Comparison of ENCODE assay signal across 30 mouse cellular contexts in the genomic region with DNA sequence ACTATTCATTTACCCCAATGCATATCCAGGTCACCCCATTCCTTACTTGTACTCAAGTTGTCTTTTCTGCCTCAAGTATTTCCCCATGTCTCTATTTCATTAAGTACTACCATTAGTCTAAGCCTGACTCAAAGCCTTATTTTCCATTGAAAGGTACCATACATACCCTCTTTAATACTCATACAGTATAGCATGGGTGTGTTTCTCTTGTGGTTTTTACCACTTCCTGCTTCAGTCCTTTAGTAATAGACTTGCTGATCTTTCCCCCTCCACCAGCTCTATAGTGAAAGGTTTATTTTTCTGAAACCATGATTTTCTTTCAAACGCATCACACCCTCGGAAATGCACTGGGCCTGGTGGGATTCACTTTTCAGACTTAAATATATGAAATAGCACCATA.
DNase-seq lines count a peak whose midpoint lies in the region; ATAC-seq lines count a peak whose summit lies in the region.
"Had no signal": no experiment of that assay in that cellular context is flagged by ENCODE, and none has a peak within 500 bp of the region (broad histone marks: within the 10 kb centered on the region; RNA-seq: fewer than 3 reads in every experiment).

No protein-coding gene starts in this region.

- no peaks in the 10 kb centered on the region for H3K9me3 ChIP-seq in limb, embryonic 10.5 days (replicated peaks)
- H3K9me3 ChIP-seq: embryonic facial prominence, embryonic 12.5 days; forebrain, embryonic 10.5 days; hindbrain, embryonic 10.5 days; limb, embryonic 13.5 days; lung, embryonic 15.5 days; megakaryocyte, embryonic 14.5 days; midbrain, embryonic 12.5 days; neural tube, embryonic 13.5 days had no signal

- no peaks in the 10 kb centered on the region for H3K4me1 ChIP-seq in limb, embryonic 10.5 days
- H3K4me1 ChIP-seq: embryonic facial prominence, embryonic 12.5 days; forebrain, embryonic 10.5 days; hindbrain, embryonic 10.5 days; limb, embryonic 13.5 days; lung, embryonic 15.5 days; megakaryocyte, embryonic 14.5 days; midbrain, embryonic 12.5 days; neural tube, embryonic 13.5 days had no signal

- H3K27me3 ChIP-seq in limb, embryonic 10.5 days (ENCODE audit: low read depth, poor library complexity, severe bottlenecking) = no peaks in the 10 kb centered on the region
- H3K27me3 ChIP-seq: embryonic facial prominence, embryonic 12.5 days; lung, embryonic 15.5 days; megakaryocyte, embryonic 14.5 days; midbrain, embryonic 12.5 days; neural tube, embryonic 13.5 days had no signal

- H3K4me3 ChIP-seq in limb, embryonic 10.5 days = no peak overlapping the region
- H3K4me3 ChIP-seq: embryonic facial prominence, embryonic 12.5 days; forebrain, embryonic 10.5 days; hindbrain, embryonic 10.5 days; limb, embryonic 13.5 days; lung, embryonic 15.5 days; megakaryocyte, embryonic 14.5 days; midbrain, embryonic 12.5 days; myocyte; neural tube, embryonic 13.5 days had no signal

- no peak overlapping the region for H3K27ac ChIP-seq in limb, embryonic 10.5 days
- H3K27ac ChIP-seq: embryonic facial prominence, embryonic 12.5 days; forebrain, embryonic 10.5 days; hindbrain, embryonic 10.5 days; limb, embryonic 13.5 days; lung, embryonic 15.5 days; midbrain, embryonic 12.5 days; neural tube, embryonic 13.5 days; stomach, postnatal 0 days had no signal

- 96% methylated on average over 2 of the region's 2 CpGs for WGBS in limb, embryonic 10.5 days

- ATAC-seq in activated CD4-positive, CD25-positive, alpha-beta regulatory T cell, adult 4 months = peak; percentile 99
- ATAC-seq in inflammation-experienced regulatory T-cells, adult 6 months = peak; percentile 99
- ATAC-seq: forebrain, embryonic 16.5 days; hindbrain, embryonic 16.5 days; intestine, embryonic 16.5 days had no signal

- H3K36me3 ChIP-seq in limb, embryonic 10.5 days = no peaks in the 10 kb centered on the region
- H3K36me3 ChIP-seq: embryonic facial prominence, embryonic 12.5 days; forebrain, embryonic 10.5 days; hindbrain, embryonic 10.5 days; limb, embryonic 13.5 days; lung, embryonic 15.5 days; midbrain, embryonic 12.5 days; neural tube, embryonic 13.5 days had no signal

- DNase-seq in CD4-positive helper T cell, adult 2 months (ENCODE audit: low read depth, low spot score) = peak; percentile 72
- DNase-seq in cerebellum, adult 9-10 months = no peak
- DNase-seq in cerebellum, postnatal 10 days = no peak
- DNase-seq in limb, embryonic 10.5 days (ENCODE audit: low spot score) = no peak
- DNase-seq in kidney, adult 9 months = no peak
- DNase-seq: adrenal gland, postnatal 10 days; cerebellum, adult 11-12 months; cerebellum, postnatal 25 days; heart, postnatal 14 days; kidney, adult 8-10 months; kidney, postnatal 10 days; layer of hippocampus, adult 9-11 months; right cerebral cortex, postnatal 4 days; thymus, adult 2 months; thymus, postnatal 36 days had no signal
